Mouse (Mus musculus) erythroblast, embryonic 14.5 days (primary cell): ENCODE results near the gene Abcc2. TPM values are rescaled to one million over a fixed set of nuclear protein-coding genes. Genes with fewer than 3 reads are reported as not detected.

Source experiments
- H3K27me3 ChIP-seq: 2 replicates; pipeline ENCODE4 v1.6.1; 2012; ENCODE audit warnings: inconsistent platforms; ENCODE audit not compliant: control insufficient read depth
- H3K36me3 ChIP-seq: 2 replicates; pipeline ENCODE4 v1.6.1; 2012; ENCODE audit warnings: mild to moderate bottlenecking, inconsistent platforms; ENCODE audit not compliant: control insufficient read depth
- H3K4me1 ChIP-seq: 2 replicates; pipeline ENCODE4 v1.6.1; 2012; ENCODE audit warnings: inconsistent platforms; ENCODE audit not compliant: control insufficient read depth
- H3K4me3 ChIP-seq: replicated peaks from 2 replicates; pipeline ENCODE3; 2012; ENCODE audit warnings: moderate library complexity, mild to moderate bottlenecking, inconsistent platforms
- H3K9me3 ChIP-seq: 2 replicates; pipeline ENCODE4 v1.6.1; 2012; ENCODE audit warnings: low read length, inconsistent platforms, mixed read lengths; ENCODE audit not compliant: control insufficient read depth
- GATA1 ChIP-seq: IDR thresholded peaks from 2 replicates; pipeline ENCODE4 v1.6.1; 2012; ENCODE audit warnings: low read length, inconsistent platforms, mixed read lengths
- TAL1 ChIP-seq: IDR thresholded peaks from 3 replicates; pipeline ENCODE4 v1.6.1; 2012; ENCODE audit warnings: low read length, inconsistent platforms, mixed read lengths
- polyA plus RNA-seq: library from polyadenylated mRNA; stranded (reverse); fragments of >175 nt; gene quantifications from 2 replicates; pipeline ENCODE4 v1.2.3, GENCODE M21; 2012

Gene Abcc2
- polyA plus RNA-seq, 1 experiment: 0.01 TPM

GRCm38 (mm10) chr19:43793951-43794350, 12.0 kb downstream of the Abcc2 start:
- H3K36me3 ChIP-seq: no peaks in the 10 kb centered on the region; the same call in 1 of the 2 replicates
- no peak for TF ChIP-seq TAL1
- no peak for TF ChIP-seq GATA1
- no peak overlapping the region for H3K4me3 ChIP-seq
- H3K4me1 ChIP-seq: no peaks in the 10 kb centered on the region
- H3K27me3 ChIP-seq: no peaks in the 10 kb centered on the region
- H3K9me3 ChIP-seq: no peaks in the 10 kb centered on the region

- no peak overlapping the region for H3K4me3 ChIP-seq
- H3K36me3 ChIP-seq: no peaks in the 10 kb centered on the region; the same call in 1 of the 2 replicates
- H3K9me3 ChIP-seq: no peaks in the 10 kb centered on the region
- no peaks in the 10 kb centered on the region for H3K4me1 ChIP-seq
- TF ChIP-seq GATA1: no peak
- no peak for TF ChIP-seq TAL1
- H3K27me3 ChIP-seq: no peaks in the 10 kb centered on the region
These were observed 13.5 kb downstream of the Abcc2 start for GRCm38 (mm10) chr19:43795511-43795910.

GRCm38 (mm10) chr19:43797216-43797615, 15.2 kb downstream of the Abcc2 start:
- Histone ChIP-seq H3K9me3 (no peaks in the 10 kb centered on the region), H3K27me3 (no peaks in the 10 kb centered on the region)
- no peak for TF ChIP-seq TAL1
- TF ChIP-seq GATA1: no peak

GRCm38 (mm10) chr19:43801427-43802051, 19.5 kb downstream of the Abcc2 start:
- H3K9me3 ChIP-seq: no peaks in the 10 kb centered on the region
- H3K36me3 ChIP-seq: peaks cover 4% of the 10 kb centered on the region; the same call in 1 of the 2 replicates
- no peak overlapping the region for H3K4me3 ChIP-seq
- no peaks in the 10 kb centered on the region for H3K27me3 ChIP-seq
- no peaks in the 10 kb centered on the region for H3K4me1 ChIP-seq
- TF ChIP-seq GATA1: no peak
- no peak for TF ChIP-seq TAL1

More at GRCm38 (mm10) chr19:43797216-43797615, 15.2 kb downstream of the Abcc2 start:
- Histone ChIP-seq H3K4me3 (no peak overlapping the region), H3K36me3 (peaks cover 4% of the 10 kb centered on the region; the same call in 1 of the 2 replicates), H3K4me1 (no peaks in the 10 kb centered on the region)

GRCm38 (mm10) chr19:43803866-43804265, 21.9 kb downstream of the Abcc2 start:
- Histone ChIP-seq H3K4me1 (no peaks in the 10 kb centered on the region), H3K9me3 (no peaks in the 10 kb centered on the region), H3K27me3 (no peaks in the 10 kb centered on the region), H3K4me3 (no peak overlapping the region), H3K36me3 (peaks cover 4% of the 10 kb centered on the region; the same call in 1 of the 2 replicates)
- TF ChIP-seq GATA1 (no peak), TAL1 (no peak)

- H3K27me3 ChIP-seq: no peaks in the 10 kb centered on the region
- H3K4me1 ChIP-seq: no peaks in the 10 kb centered on the region
- no peaks in the 10 kb centered on the region for H3K9me3 ChIP-seq
- TF ChIP-seq GATA1: no peak
- no peak for TF ChIP-seq TAL1
- no peaks in the 10 kb centered on the region for H3K36me3 ChIP-seq
- no peak overlapping the region for H3K4me3 ChIP-seq
These were observed 27.3 kb downstream of the Abcc2 start for GRCm38 (mm10) chr19:43809331-43809730.

- no peaks in the 10 kb centered on the region for H3K4me1 ChIP-seq
These were observed 29.4 kb downstream of the Abcc2 start for GRCm38 (mm10) chr19:43811419-43811818.

GRCm38 (mm10) chr19:43813315-43813714, 31.3 kb downstream of the Abcc2 start:
- Histone ChIP-seq H3K36me3 (no peaks in the 10 kb centered on the region; the same call in 1 of the 2 replicates), H3K9me3 (no peaks in the 10 kb centered on the region), H3K4me3 (no peak overlapping the region), H3K4me1 (no peaks in the 10 kb centered on the region), H3K27me3 (no peaks in the 10 kb centered on the region)
- no peak for TF ChIP-seq TAL1
- TF ChIP-seq GATA1: no peak

More at GRCm38 (mm10) chr19:43811419-43811818, 29.4 kb downstream of the Abcc2 start:
- Histone ChIP-seq H3K9me3 (no peaks in the 10 kb centered on the region), H3K4me3 (no peak overlapping the region), H3K27me3 (no peaks in the 10 kb centered on the region), H3K36me3 (no peaks in the 10 kb centered on the region; the same call in 1 of the 2 replicates)
- TF ChIP-seq TAL1: no peak
- no peak for TF ChIP-seq GATA1

GRCm38 (mm10) chr19:43815661-43816414, 33.8 kb downstream of the Abcc2 start:
- Histone ChIP-seq H3K9me3 (no peaks in the 10 kb centered on the region), H3K36me3 (no peaks in the 10 kb centered on the region; the same call in 1 of the 2 replicates), H3K4me1 (no peaks in the 10 kb centered on the region), H3K27me3 (no peaks in the 10 kb centered on the region), H3K4me3 (no peak overlapping the region)
- TF ChIP-seq TAL1 (no peak), GATA1 (no peak)
